Mouse (Mus musculus) limb, embryonic 15.5 days (tissue): ENCODE measurements around the gene Olfr618. TPM values are rescaled to one million over a fixed set of nuclear protein-coding genes. Genes with fewer than 3 reads are reported as not detected.

ENCODE experiments used
- microRNA-seq: library from miRNA; unstranded; fragments of <30 nt; microRNA quantifications from one replicate; pipeline ENCODE4, GENCODE M21; 2016
- polyA plus RNA-seq: library from polyadenylated mRNA; unstranded; fragments of >200 nt; fragmentation: Nextera tagmentation; extraction: Ambion mirVana; gene quantifications from 2 replicates; pipeline ENCODE4 v1.2.1, GENCODE M21; 2015

Gene Olfr618
- polyA plus RNA-seq, 1 experiment from 2014 or later, result 0.04 TPM

Small RNAs within 50 kb of the gene (microRNA-seq; reads per million reads assigned to microRNA genes)
- not detected for gene Gm26506

Other genes with a start within 250 kb of the Olfr618 start
- not detected in 2 replicates for gene Olfr600, start 240.4 kb upstream of the Olfr618 start, polyA plus RNA-seq
- gene Olfr601, start 227.4 kb upstream of the Olfr618 start, polyA plus RNA-seq, result not detected in 2 replicates
- not detected in 2 replicates for gene Olfr603, start 203.9 kb upstream of the Olfr618 start, polyA plus RNA-seq
- gene Usp17lc, start 175.0 kb upstream of the Olfr618 start, polyA plus RNA-seq, result not detected in 2 replicates
- gene Olfr605, start 144.7 kb upstream of the Olfr618 start, polyA plus RNA-seq, result not detected in 2 replicates
- not detected in 2 replicates for gene Olfr606, start 141.1 kb upstream of the Olfr618 start, polyA plus RNA-seq
- gene Olfr607, start 126.0 kb upstream of the Olfr618 start, polyA plus RNA-seq, result not detected in 2 replicates
- not detected in 2 replicates for gene Olfr608, start 120.2 kb upstream of the Olfr618 start, polyA plus RNA-seq
- gene Olfr609, start 92.0 kb upstream of the Olfr618 start, polyA plus RNA-seq, result not detected in 2 replicates
- gene Olfr610, start 78.0 kb upstream of the Olfr618 start, polyA plus RNA-seq, result not detected in 2 replicates
- not detected in 2 replicates for gene Olfr611, start 69.3 kb upstream of the Olfr618 start, polyA plus RNA-seq
- not detected in 2 replicates for gene Olfr612, start 47.4 kb upstream of the Olfr618 start, polyA plus RNA-seq
- gene Olfr613, start 42.0 kb upstream of the Olfr618 start, polyA plus RNA-seq, result not detected in 2 replicates
- gene Olfr615, start 34.0 kb upstream of the Olfr618 start, polyA plus RNA-seq, result not detected in 2 replicates
- not detected in 2 replicates for gene Olfr616, start 21.0 kb upstream of the Olfr618 start, polyA plus RNA-seq
- not detected in 2 replicates for gene Olfr617, start 17.0 kb upstream of the Olfr618 start, polyA plus RNA-seq
- not detected in 2 replicates for gene Olfr619, start 10.5 kb downstream of the Olfr618 start, polyA plus RNA-seq
- not detected in 2 replicates for gene Olfr620, start 22.4 kb downstream of the Olfr618 start, polyA plus RNA-seq
- gene Olfr622, start 52.6 kb downstream of the Olfr618 start, polyA plus RNA-seq, result not detected in 2 replicates
- gene Olfr623, start 73.6 kb downstream of the Olfr618 start, polyA plus RNA-seq, result not detected in 2 replicates
- gene Olfr624, start 81.1 kb downstream of the Olfr618 start, polyA plus RNA-seq, result 0.02 and 0.03 TPM in 2 replicates
- gene Olfr625-ps1, start 92.6 kb downstream of the Olfr618 start, polyA plus RNA-seq, result not detected in 2 replicates
- gene Olfr243, start 124.6 kb downstream of the Olfr618 start, polyA plus RNA-seq, result not detected in 2 replicates
- gene Olfr628, start 140.3 kb downstream of the Olfr618 start, polyA plus RNA-seq, result not detected in 2 replicates
- not detected in 2 replicates for gene Olfr629, start 154.8 kb downstream of the Olfr618 start, polyA plus RNA-seq
- not detected in 2 replicates for gene Olfr630, start 167.2 kb downstream of the Olfr618 start, polyA plus RNA-seq
- gene Olfr69, start 181.5 kb downstream of the Olfr618 start, polyA plus RNA-seq, result not detected in 2 replicates
- not detected in 2 replicates for gene Olfr68, start 189.6 kb downstream of the Olfr618 start, polyA plus RNA-seq
- gene Olfr67, start 201.7 kb downstream of the Olfr618 start, polyA plus RNA-seq, result not detected in 2 replicates
- gene Hbb-bt, start 223.9 kb downstream of the Olfr618 start, polyA plus RNA-seq, result 3,412 and 3,951 TPM in 2 replicates
- 10,346 and 10,923 TPM in 2 replicates for gene Hbb-bs, start 238.0 kb downstream of the Olfr618 start, polyA plus RNA-seq